Mouse (Mus musculus) cerebellum, adult 9-10 months (tissue): ENCODE measurements around the gene Rapgef1.
"Not testable (repeated sequence)": the region's sequence is repeated elsewhere in the genome, so short reads cannot be mapped to it uniquely, and the experiment has no call there.

Source experiments
- DNase-seq: peaks from one replicate; pipeline ENCODE4 v3.0.0; 2022

Gene Rapgef1

DNA sequence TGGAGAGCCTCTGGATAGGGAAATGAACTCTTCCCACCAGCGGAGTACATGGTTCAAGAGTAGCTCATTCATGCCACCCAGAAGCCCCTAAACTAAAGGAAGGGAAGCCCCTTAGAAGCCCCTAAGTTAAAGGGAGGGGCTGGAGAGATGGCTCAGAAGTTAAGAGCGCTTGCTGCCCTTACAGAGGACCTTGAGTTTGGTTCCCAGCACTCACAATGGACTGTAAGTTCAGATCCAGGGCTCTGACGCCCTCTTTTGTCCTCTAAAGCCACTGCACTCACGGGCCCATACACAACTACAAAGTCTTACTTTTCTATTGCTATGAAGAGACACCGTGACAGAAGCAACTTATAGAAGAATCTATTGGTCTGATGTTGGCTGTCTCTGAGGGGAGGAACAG is 132.9 kb downstream of the Rapgef1 start:
- DNase-seq: no peak

DNA sequence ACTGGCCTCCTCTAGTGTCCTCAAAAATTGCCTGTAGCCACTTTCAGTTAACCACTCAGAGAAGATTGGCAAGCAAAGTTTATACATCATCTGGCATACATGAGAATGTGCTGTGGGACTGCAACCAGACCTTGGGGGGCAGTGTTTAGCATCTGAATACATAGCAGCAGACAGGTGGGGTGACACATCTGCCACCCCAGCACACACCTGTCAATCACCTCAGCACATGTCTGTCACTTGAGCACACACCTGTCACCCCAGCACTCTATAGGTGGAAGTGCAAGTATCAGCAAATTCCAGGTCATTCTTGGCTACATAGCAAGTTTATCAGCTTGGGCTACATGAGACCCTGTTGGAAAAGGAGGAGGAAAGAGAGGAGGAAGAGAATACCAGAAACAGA is 136.2 kb downstream of the Rapgef1 start:
- DNase-seq: no peak

DNA sequence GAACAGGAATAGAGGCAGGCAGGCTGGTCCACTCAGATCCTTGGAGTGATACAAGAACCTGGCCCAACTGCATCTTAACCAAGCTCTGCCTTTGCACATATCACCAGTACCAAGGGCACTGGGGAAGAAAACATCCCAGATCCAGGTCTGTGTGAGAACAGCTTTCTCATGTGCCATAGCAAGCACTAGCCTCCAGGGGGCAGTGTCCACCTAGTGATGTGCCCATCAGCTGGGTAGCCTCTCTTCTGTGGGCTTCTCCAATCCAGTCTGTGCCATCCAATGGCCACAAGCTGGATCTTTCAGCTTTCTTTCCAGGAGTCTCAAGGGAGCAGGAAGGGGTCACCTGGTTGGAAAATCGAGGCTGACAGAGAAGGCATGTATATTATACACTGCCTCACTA is 145.3 kb downstream of the Rapgef1 start:
- peak; percentile 74 for DNase-seq

DNA sequence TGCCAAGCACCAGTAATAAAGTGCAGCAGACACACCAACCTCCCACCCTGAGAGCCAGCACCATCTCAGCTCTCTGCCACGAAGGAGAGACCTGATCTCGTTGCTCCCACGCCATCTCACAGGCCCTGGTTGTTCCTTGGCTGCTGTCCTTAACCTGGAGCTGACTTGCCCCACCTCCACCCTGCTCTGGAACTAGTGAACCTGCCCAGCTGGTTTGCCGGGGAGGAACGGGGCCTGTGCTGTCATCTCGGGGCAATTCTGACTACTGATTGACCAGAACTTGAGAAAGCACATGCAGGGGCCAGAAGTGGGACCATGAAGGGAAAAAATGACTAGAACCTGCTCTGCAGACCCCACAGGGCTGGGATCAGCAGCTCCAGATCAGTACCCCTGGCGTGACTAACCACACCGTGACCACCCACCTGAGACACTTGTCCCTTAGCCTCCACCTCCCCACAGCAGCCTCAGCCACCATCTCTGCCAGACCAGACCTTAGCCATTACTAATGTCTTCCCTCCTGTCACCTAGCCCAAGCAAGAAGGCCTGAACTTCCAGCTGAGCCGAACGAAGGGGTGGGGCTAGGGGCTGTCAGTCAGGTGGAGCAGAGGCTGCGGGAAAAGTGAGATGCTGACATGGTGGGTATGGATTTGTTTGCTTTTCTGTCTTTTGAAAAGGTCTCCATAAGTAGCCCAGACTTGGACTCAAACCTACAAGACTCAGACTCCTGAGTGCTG is 148.6 kb downstream of the Rapgef1 start:
- no peak for DNase-seq

GRCm38 (mm10) chr2:29768901-29769300 is 149.4 kb downstream of the Rapgef1 start:
- no peak for DNase-seq

DNA sequence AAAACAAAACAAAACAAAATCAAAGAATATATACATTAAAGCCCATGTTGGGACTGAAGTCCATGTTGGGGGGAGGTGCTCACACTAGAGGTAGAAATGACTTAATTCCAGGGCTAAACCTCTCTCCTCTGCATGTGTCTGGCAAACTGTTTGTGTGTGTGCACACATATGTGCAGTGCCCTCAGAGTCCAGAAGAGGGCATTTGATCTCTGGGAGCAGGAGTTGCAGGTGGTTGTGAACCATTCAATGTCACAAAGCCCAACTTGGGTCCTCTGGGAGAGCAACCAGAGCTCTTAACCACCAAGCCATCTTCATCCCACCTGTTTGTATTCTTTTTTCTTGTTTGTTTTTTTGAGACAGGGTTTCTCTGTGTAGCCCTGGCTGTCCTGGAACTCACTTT is 150.6 kb downstream of the Rapgef1 start:
- no peak for DNase-seq

DNA sequence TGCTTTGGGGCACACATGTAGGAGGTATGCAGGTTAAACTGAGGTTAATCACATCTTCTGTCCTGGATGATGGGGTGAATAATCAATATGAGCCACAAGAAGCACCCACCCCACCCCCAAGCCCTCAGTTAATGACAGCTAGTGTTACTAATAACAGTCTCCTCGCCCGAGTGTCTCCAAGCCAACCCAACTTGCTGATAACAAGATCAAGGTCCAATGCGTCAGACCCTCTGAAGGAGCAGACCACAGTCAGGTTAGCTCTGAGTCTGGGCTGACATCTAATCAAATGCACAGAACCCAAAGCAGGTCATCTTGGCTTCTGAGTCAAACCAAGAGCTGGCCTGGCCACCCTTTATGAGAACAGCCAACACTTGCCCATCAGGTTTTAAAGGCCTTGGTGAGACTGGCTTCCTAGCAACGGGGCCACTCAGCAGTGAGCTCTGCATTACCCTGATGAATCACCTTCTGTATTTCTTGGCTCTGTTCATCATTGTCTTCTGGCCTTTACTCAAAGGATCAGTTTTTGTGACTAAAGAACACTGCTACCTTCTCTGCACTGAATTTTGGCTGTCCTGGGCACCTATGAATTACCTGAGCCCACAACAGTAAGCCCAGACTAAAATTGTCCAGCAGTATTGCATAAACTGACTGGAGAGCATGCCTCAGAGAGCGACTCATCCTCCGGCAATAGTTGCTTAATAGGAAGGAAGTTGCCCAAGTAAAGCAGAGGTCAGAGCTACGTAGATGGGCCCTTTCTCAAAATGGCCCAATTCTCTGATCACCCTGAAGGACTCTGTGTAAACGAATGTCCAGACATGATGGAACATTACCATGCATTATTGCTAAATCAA is 152.3 kb downstream of the Rapgef1 start:
- no peak for DNase-seq

DNA sequence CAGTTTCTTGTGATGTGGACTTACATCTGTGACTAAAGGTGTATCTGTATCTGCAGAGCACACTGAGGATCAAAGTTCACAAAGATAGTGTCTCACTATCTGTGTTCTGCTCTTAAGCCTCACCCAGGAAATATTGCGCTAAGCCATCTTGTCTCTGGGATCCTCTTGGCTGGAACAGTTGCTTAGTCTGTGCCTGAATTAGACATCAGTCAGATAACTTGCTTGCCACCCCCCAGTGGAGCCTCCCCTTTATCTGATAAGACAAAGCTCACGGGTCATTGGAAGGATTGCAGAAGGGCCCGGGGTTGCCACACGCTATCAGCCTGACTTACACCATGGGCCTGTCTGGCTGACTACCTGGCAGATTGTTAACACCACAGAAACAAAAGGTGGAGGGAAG is 153.8 kb downstream of the Rapgef1 start:
- no peak for DNase-seq

DNA sequence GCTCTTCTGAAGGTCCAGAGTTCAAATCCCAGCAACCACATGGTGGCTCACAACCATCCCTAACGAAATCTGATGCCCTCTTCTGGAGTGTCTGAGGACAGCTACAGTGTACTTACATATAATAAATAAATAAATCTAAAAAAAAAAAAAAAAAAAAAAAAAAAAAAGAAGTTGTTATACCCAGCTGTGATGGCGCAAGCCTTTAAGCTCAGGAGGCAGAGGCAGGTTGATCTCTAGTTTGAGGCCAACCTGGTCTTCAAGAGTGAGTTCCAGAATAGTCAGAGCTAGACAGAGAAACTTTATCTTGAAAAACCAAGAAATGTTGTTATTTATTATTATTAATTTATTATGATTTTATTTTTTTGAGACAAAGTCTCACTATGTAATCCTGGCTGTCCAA is 161.7 kb downstream of the Rapgef1 start:
- DNase-seq: not testable (repeated sequence)

DNA sequence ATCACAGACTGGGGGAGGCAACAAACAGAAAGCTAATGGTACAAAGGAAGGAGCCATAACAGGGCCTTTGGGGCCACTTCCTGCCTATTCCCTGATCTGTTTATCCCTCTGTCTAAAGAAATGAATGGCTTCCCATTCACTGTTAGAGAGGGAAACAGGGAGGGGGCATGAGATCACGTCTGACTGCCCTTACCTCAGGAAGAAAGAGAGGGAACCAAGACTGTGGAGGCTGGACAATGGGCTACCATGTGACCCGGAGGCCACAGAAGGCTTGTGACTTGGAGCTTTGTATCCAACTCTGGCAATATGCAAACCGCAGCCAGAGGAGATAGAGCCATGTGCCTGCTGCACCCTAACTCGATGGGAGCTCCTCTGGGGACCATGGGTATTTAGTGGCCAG is 164.8 kb downstream of the Rapgef1 start:
- DNase-seq: no peak

GRCm38 (mm10) chr2:29787104-29787917 is 167.8 kb downstream of the Rapgef1 start, which contains the start of gene Coq4:
TSS of gene Coq4 (plus strand) at chr2:29787493.
- DNase-seq: peak; percentile 98

- peak; percentile 84 for DNase-seq
Observed at GRCm38 (mm10) chr2:29787937-29788681, 168.6 kb downstream of the Rapgef1 start, which contains the start of gene Trub2. TSS of gene Trub2 (minus strand) at chr2:29788502.
